Mouse (Mus musculus) lung, postnatal 14 days (tissue): ENCODE results near the gene Coq10a.
"Not testable (repeated sequence)": the region's sequence is repeated elsewhere in the genome, so short reads cannot be mapped to it uniquely, and the experiment has no call there.

Source experiments
- DNase-seq: peaks from one replicate; pipeline ENCODE4 v3.0.0; 2021

The Coq10a gene

DNA sequence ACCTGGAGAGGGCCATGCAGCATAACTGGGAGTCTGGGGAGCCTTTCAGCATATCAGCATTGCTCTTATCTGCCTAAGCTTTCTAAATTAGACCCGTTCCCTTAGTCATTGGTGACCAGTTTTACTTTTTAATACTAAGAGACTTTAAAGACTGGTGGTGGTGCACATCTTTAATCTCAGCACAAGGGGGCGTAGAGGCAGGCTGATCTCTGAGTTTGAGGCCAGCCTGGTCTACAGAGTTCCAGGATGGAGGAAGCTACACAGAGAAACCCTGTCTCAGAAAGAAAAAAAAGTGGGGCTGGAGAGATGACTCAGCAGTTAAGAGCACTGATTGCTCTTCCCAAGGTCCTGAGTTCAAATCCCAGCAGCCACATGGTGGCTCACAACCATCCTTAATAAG is 28.5 kb downstream of the Coq10a start:
- no peak for DNase-seq

DNA sequence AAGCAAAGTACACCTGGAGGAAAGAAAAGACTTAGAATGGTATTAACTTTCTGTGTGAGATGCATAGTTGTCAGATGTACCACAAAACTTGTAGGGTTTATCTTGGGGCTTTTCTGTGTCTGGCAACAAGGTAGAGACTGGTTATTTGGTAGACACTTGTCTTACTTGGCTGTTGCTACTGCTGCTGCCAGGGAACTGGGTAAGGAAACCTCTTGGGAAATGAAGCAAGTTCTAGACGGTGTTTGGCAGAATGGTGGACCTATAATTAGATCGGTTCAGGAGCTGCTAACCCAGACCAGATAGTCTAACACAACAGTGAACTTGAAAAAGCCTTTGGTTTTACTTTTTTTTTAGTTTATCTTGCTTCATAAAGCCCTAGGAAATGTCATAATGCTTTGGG is 29.8 kb downstream of the Coq10a start:
- DNase-seq: no peak

- DNase-seq: no peak
Observed at GRCm38 (mm10) chr10:128338415-128338814, 30.4 kb downstream of the Coq10a start.

- peak; percentile 97 for DNase-seq
Observed at GRCm38 (mm10) chr10:128337306-128338181, 31.3 kb downstream of the Coq10a start, which contains the start of gene Cs. TSS of gene Cs (plus strand) at chr10:128337734.

DNA sequence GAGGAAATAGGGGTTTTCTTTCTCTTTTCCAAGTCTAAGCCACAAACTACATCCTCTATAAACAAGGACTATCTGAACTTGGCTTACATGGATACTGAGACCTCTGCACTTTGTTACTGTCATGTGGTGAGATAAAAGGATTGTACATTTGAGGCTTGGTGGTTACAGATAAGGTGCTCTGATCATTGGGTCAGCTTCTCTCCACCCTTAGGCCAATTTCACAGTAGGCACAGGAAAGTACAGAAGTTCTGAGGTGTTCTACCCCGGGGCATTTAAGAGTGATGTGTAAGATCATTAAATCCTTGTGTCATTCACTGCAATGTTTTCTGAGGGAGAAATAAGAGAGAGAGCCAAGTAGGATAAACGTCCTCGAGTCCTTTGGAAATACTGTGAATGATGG is 32.2 kb downstream of the Coq10a start:
- DNase-seq: no peak

DNA sequence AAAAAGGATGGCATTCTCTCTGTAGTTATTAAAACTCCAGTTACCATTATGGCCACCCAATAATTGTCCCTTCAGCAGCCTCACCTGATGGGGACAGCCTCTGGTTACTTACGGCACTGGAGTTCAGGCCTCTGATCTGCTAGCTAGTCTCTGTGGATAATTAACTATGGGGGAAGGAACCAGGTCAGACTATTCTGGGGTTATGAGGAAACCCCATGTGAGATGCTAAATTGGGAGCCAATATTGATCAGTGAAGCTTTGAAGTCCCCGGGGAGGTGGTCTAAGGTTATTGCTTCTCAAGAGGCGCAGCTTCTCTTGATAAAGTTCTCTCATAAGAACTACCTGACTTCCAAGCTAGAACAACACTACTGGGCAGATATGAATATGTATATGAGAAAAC is 32.6 kb downstream of the Coq10a start:
- DNase-seq: no peak

- DNase-seq: peak; percentile 90
Observed at GRCm38 (mm10) chr10:128335582-128335981, 33.2 kb downstream of the Coq10a start.

DNA sequence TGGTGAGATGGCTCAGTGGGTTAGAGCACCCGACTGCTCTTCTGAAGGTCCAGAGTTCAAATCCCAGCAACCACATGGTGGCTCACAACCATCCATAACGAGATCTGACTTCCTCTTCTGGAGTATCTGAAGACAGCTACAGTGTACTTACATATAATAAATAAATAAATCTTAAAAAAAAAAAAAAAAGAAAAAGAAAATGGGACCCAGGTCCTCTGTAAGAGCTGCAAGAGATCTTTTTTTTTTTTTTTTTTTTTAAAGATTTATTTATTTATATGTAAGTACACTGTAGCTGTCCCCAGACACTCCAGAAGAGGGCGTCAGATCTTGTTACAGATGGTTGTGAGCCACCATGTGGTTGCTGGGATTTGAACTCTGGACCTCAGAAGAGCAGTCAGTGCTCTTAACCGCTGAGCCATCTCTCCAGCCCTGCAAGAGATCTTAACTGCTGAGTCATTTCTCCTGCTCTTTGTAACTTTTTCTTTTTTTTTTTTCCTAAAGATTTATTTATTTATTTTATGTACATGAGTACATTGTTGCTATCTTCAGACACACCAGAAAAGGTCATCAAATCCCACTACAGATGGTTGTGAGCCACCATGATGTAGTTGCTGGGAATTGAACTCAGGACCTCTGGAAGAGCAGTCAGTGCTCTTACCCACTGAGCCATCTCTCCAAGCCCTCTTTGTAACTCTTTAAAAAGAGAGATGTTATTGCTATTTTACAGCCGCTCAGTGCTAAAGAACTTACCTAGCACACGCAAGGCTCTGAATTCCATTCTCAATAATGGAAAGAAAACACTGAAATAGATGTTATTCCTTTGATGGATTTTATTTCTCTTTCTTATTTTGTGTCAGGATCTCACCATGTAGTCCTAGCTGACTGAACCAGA is 36.2 kb downstream of the Coq10a start:
- DNase-seq: not testable (repeated sequence)

DNA sequence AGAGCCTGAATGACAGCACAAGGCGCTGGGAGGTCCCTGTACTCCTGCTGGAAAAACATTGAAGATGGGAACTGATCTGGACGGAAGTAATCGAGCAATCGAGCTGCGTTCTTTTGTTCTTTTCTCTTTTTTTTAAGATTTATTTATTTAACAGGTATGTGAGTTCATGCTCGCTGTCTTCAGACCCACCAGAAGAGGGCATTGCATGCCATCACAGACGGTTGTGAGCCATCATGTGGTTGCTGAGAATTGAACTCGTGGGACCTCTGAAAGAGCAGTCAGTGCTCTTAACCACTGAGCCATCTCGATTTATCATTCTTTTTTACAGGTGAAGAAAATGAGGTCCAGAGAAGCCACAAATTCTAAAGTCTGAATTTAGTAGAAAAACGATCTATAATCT is 41.2 kb downstream of the Coq10a start:
- DNase-seq: no peak

- DNase-seq: no peak
Observed at GRCm38 (mm10) chr10:128326825-128327224, 42.0 kb downstream of the Coq10a start.

- DNase-seq: no peak
Observed at GRCm38 (mm10) chr10:128323516-128323915, 45.3 kb downstream of the Coq10a start.

- peak; percentile 79 for DNase-seq
Observed at GRCm38 (mm10) chr10:128322141-128323108, 46.4 kb downstream of the Coq10a start, which contains the start of gene Cnpy2. TSS of gene Cnpy2 (plus strand) at chr10:128322459.

- DNase-seq: no peak
Observed at GRCm38 (mm10) chr10:128321641-128322040, 47.2 kb downstream of the Coq10a start.

- DNase-seq: no peak
Observed at GRCm38 (mm10) chr10:128315578-128315977, 53.2 kb downstream of the Coq10a start.
